Mouse (Mus musculus) intestine, embryonic 14.5 days (tissue): ENCODE measurements at regions not wholly inside any gene's neighbourhood (a gene's known extent, or its start where the extent isn't known, plus 50 kb on each side); places are given as distances from the start of the nearest gene placed in this dataset.

Experiments
- ATAC-seq: fragments of 200-750 bp; cut with Nextera tagmentation; replicated peaks from 2 replicates; pipeline ENCODE4 v1.8.0; 2017; ENCODE audit warnings: low read depth, moderate number of reproducible peaks, moderate TSS enrichment, moderate library complexity; ENCODE audit not compliant: low FRiP score, low TSS enrichment
- DNase-seq: peaks from one replicate; pipeline ENCODE4 v3.0.0-alpha.2; 2018; ENCODE audit warnings: low spot score
- H3K27ac ChIP-seq: fragments of 300-500 bp; sonication (generic); 2 replicates; pipeline ENCODE4 v1.5.1; 2014; ENCODE audit warnings: low read depth, mild to moderate bottlenecking, control low read depth
- H3K27me3 ChIP-seq: fragments of 300-500 bp; sonication (generic); replicated peaks from 2 replicates; pipeline ENCODE4 v1.6.1; 2014; ENCODE audit warnings: low read length, control low read depth; ENCODE audit not compliant: control insufficient read depth, insufficient read depth
- H3K36me3 ChIP-seq: fragments of 300-500 bp; sonication (generic); 2 replicates; pipeline ENCODE4 v1.6.1; 2014; ENCODE audit warnings: low read length, control low read depth; ENCODE audit not compliant: control insufficient read depth, insufficient read depth
- H3K4me1 ChIP-seq: fragments of 300-500 bp; sonication (generic); replicated peaks from 2 replicates; pipeline ENCODE4 v1.6.1; 2014; ENCODE audit warnings: low read length, control low read depth, mixed read lengths; ENCODE audit not compliant: control insufficient read depth, insufficient read depth
- H3K4me2 ChIP-seq: fragments of 300-500 bp; sonication (generic); 2 replicates; pipeline ENCODE4 v1.6.1; 2014; ENCODE audit warnings: low read length
- H3K4me3 ChIP-seq: fragments of 300-500 bp; sonication (generic); 2 replicates; pipeline ENCODE4 v1.5.1; 2014; ENCODE audit warnings: low read depth, low read length, control low read depth, mixed read lengths
- H3K9ac ChIP-seq: fragments of 300-500 bp; sonication (generic); 2 replicates; pipeline ENCODE4 v1.6.1; 2014; ENCODE audit warnings: mild to moderate bottlenecking, low read length
- H3K9me3 ChIP-seq: fragments of 300-500 bp; sonication (generic); 2 replicates; pipeline ENCODE4 v1.6.1; 2016; ENCODE audit warnings: low read length, control low read depth; ENCODE audit not compliant: control insufficient read depth
- WGBS: fragments of 180-500 bp; shearing (Covaris S2); extraction: QIAGEN DNeasy Blood & Tissue Kit; methylation state at CpG from one replicate; pipeline ENCODE4 v1.1.7; 2014; 5-methylcytosine and 5-hydroxymethylcytosine counted together

- H3K9ac ChIP-seq, result no peak overlapping the region
- H3K27ac ChIP-seq, result no peak overlapping the region
- H3K4me1 ChIP-seq, result no peaks in the 10 kb centered on the region
- ATAC-seq (no peak), DNase-seq (no peak)
- H3K4me2 ChIP-seq, result no peak overlapping the region
- H3K4me3 ChIP-seq, result no peak overlapping the region
- no peaks in the 10 kb centered on the region for H3K36me3 ChIP-seq
- no peaks in the 10 kb centered on the region for H3K9me3 ChIP-seq
- no peaks in the 10 kb centered on the region for H3K27me3 ChIP-seq
- whole genome bisulfite sequencing, result 62% methylated on average over 6 of the region's 6 CpGs
These were observed 267.8 kb downstream of the Pcdh10 start for GRCm38 (mm10) chr3:45645856-45646450.

GRCm38 (mm10) chr3:45649361-45649760, 271.2 kb downstream of the Pcdh10 start:
- ATAC-seq (no peak), DNase-seq (no peak)
- no peaks in the 10 kb centered on the region for H3K36me3 ChIP-seq
- H3K4me1 ChIP-seq, result no peaks in the 10 kb centered on the region
- H3K9ac ChIP-seq, result no peak overlapping the region
- H3K4me2 ChIP-seq, result no peak overlapping the region
- no peak overlapping the region for H3K4me3 ChIP-seq
- no peak overlapping the region for H3K27ac ChIP-seq
- no peaks in the 10 kb centered on the region for H3K27me3 ChIP-seq
- H3K9me3 ChIP-seq, result no peaks in the 10 kb centered on the region

GRCm38 (mm10) chr3:45657023-45657422, 278.8 kb downstream of the Pcdh10 start:
- H3K9ac ChIP-seq, result no peak overlapping the region
- no peaks in the 10 kb centered on the region for H3K36me3 ChIP-seq
- H3K27me3 ChIP-seq, result no peaks in the 10 kb centered on the region
- no peaks in the 10 kb centered on the region for H3K4me1 ChIP-seq
- no peaks in the 10 kb centered on the region for H3K9me3 ChIP-seq
- DNase-seq (no peak), ATAC-seq (no peak)
- H3K4me2 ChIP-seq, result no peak overlapping the region
- H3K27ac ChIP-seq, result no peak overlapping the region
- 90% methylated on average over 5 of the region's 5 CpGs for WGBS
- H3K4me3 ChIP-seq, result no peak overlapping the region

GRCm38 (mm10) chr3:45658093-45658776, 280.0 kb downstream of the Pcdh10 start:
- H3K27ac ChIP-seq, result no peak overlapping the region
- H3K4me1 ChIP-seq, result no peaks in the 10 kb centered on the region
- H3K27me3 ChIP-seq, result no peaks in the 10 kb centered on the region
- WGBS, result 85% methylated on average over 2 of the region's 2 CpGs
- H3K9ac ChIP-seq, result no peak overlapping the region
- DNase-seq (no peak), ATAC-seq (no peak)
- H3K4me2 ChIP-seq, result no peak overlapping the region
- no peak overlapping the region for H3K4me3 ChIP-seq
- H3K36me3 ChIP-seq, result no peaks in the 10 kb centered on the region
- H3K9me3 ChIP-seq, result no peaks in the 10 kb centered on the region

GRCm38 (mm10) chr3:45659052-45659451, 280.9 kb downstream of the Pcdh10 start:
- Histone ChIP-seq H3K4me2 (no peak overlapping the region), H3K4me1 (no peaks in the 10 kb centered on the region), H3K4me3 (no peak overlapping the region), H3K9ac (no peak overlapping the region), H3K27me3 (no peaks in the 10 kb centered on the region), H3K36me3 (no peaks in the 10 kb centered on the region), H3K27ac (no peak overlapping the region), H3K9me3 (no peaks in the 10 kb centered on the region)
- ATAC-seq (no peak), DNase-seq (no peak)
- WGBS, result 85% methylated on average over 1 of the region's 1 CpGs

GRCm38 (mm10) chr3:45670434-45670833, 292.2 kb downstream of the Pcdh10 start:
- H3K4me3 ChIP-seq, result no peak overlapping the region

GRCm38 (mm10) chr3:45677672-45678071, 299.5 kb downstream of the Pcdh10 start:
- Histone ChIP-seq H3K27ac (no peak overlapping the region), H3K36me3 (no peaks in the 10 kb centered on the region), H3K9me3 (no peaks in the 10 kb centered on the region), H3K4me2 (no peak overlapping the region), H3K4me1 (no peaks in the 10 kb centered on the region), H3K9ac (no peak overlapping the region), H3K4me3 (no peak overlapping the region), H3K27me3 (peaks cover 10% of the 10 kb centered on the region)
- ATAC-seq, result no peak
- no peak for DNase-seq
- 91% methylated on average over 6 of the region's 6 CpGs for WGBS

More at GRCm38 (mm10) chr3:45670434-45670833, 292.2 kb downstream of the Pcdh10 start:
- ATAC-seq (no peak), DNase-seq (no peak)
- Histone ChIP-seq H3K4me1 (no peaks in the 10 kb centered on the region), H3K4me2 (no peak overlapping the region), H3K9ac (no peak overlapping the region), H3K9me3 (no peaks in the 10 kb centered on the region), H3K36me3 (no peaks in the 10 kb centered on the region), H3K27me3 (no peaks in the 10 kb centered on the region), H3K27ac (no peak overlapping the region)

GRCm38 (mm10) chr3:45681410-45681809, 303.2 kb downstream of the Pcdh10 start:
- H3K36me3 ChIP-seq, result no peaks in the 10 kb centered on the region
- H3K9me3 ChIP-seq, result no peaks in the 10 kb centered on the region
- peaks cover 10% of the 10 kb centered on the region for H3K27me3 ChIP-seq
- 4% methylated on average over 12 of the region's 12 CpGs for WGBS
- no peak overlapping the region for H3K27ac ChIP-seq
- ATAC-seq, result no peak
- no peak overlapping the region for H3K4me3 ChIP-seq
- H3K9ac ChIP-seq, result no peak overlapping the region
- H3K4me2 ChIP-seq, result no peak overlapping the region
- DNase-seq, result no peak
- H3K4me1 ChIP-seq, result no peaks in the 10 kb centered on the region

GRCm38 (mm10) chr3:45707891-45708290, 329.7 kb downstream of the Pcdh10 start:
- Histone ChIP-seq H3K4me1 (no peaks in the 10 kb centered on the region), H3K4me2 (no peak overlapping the region), H3K36me3 (no peaks in the 10 kb centered on the region), H3K4me3 (no peak overlapping the region), H3K27ac (no peak overlapping the region), H3K27me3 (no peaks in the 10 kb centered on the region), H3K9ac (no peak overlapping the region), H3K9me3 (no peaks in the 10 kb centered on the region)
- DNase-seq, result no peak
- 52% methylated on average over 1 of the region's 1 CpGs for WGBS
- no peak for ATAC-seq
